Mouse (Mus musculus) spleen, adult 12 weeks (tissue): ENCODE measurements around the gene Psg18.
"Not testable (repeated sequence)": the region's sequence is repeated elsewhere in the genome, so short reads cannot be mapped to it uniquely, and the experiment has no call there.

Experiments
- DNase-seq: peaks from one replicate; pipeline ENCODE4 v3.0.0; 2022; ENCODE audit warnings: low spot score

The Psg18 gene

GRCm38 (mm10) chr7:18354909-18355308 is at the start of gene Psg18:
TSS of gene Psg18 (minus strand) at chr7:18355009.
- not testable (repeated sequence) for DNase-seq

GRCm38 (mm10) chr7:18403407-18403806 is 48.6 kb upstream of the Psg18 start:
- no peak for DNase-seq

GRCm38 (mm10) chr7:18402527-18403237 is 47.9 kb upstream of the Psg18 start:
- DNase-seq = no peak

DNA sequence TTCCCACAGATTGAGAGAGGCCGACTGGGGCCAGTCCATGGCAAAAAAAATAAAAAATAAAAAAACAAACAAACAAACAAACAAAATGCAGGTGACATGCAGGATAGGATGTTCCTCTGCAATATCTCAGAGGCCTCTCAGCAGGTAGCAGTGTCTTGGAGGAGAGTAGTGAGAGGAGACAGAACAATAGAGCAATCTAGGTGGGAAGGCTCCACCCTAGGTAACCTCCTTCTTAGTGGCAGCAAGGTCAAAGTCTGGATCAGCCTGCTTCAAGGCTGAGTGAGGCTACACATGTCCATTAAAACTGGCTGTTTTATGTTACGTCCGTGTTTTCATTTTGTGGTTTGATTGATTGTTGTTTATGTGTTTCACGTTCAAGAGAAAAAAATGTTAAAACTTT is 36.7 kb upstream of the Psg18 start:
- DNase-seq = not testable (repeated sequence)

DNA sequence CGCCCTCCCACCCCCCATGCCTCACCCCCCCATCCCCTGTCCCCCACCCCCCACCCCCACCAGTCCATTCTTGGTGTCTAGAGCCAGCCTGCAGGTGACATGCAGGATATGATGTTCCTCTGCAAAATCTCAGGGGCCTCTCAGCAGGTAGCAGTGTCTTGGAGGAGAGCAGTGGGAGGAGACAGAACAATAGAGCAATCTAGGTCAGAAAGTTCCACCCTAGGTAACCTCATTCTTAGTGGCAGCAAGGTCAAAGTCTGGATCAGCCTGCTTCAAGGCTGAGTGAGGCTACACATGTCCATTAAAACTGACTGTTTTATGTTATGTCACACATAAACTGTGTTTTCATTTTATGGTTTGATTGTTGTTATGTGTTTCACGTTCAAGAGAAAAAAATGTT is 23.5 kb upstream of the Psg18 start:
- DNase-seq = no peak

DNA sequence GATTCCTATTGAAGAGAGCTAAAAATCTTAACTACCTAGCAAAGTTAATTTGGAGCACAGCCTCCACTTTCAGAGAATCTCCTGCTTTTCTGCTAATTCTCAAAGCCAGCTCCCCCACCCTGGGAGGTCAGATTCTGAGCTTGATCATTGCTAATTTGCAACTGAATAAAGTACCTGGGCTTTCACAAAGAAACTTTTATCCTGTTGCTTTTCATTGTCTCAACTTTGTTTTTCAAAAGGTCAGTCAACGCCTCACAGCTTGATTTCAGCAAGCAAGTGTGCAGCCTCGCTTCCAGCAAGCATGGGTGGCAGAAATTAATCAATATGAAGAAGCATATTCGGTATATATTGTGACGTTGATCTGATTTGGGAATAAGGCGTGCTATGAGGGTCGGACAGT is 19.4 kb downstream of the Psg18 start:
- DNase-seq = not testable (repeated sequence)
